Comparison of ENCODE assay signal across 13 mouse cellular contexts in genomic region chr8:53827395-53827794, GRCm38 (mm10).
"Had no signal": no experiment of that assay in that cellular context is flagged by ENCODE, and none has a peak within 500 bp of the region (broad histone marks: within the 10 kb centered on the region; RNA-seq: fewer than 3 reads in every experiment).

No protein-coding gene starts in this region.

- DNase-seq: kidney, postnatal 14 days; kidney, postnatal 4 days; layer of hippocampus, adult 9-11 months; liver; lung, adult 18-20 months; lung, postnatal 10 days; lung, postnatal 36 days; right cerebral cortex, adult 18-20 months; right cerebral cortex, postnatal 14 days; right cerebral cortex, postnatal 4 days; thymus, adult 2 months; thymus, postnatal 14 days; thymus, postnatal 4 days had no signal
